Mouse (Mus musculus) midbrain, postnatal 0 days (tissue): Measurements from ENCODE around the gene Dusp12. TPM values are rescaled to one million over a fixed set of nuclear protein-coding genes. Genes with fewer than 3 reads are reported as not detected.

ENCODE experiments used
- ATAC-seq: fragments of 200-750 bp; cut with Nextera tagmentation; 2 replicates; pipeline ENCODE4 v1.8.0; 2017; ENCODE audit warnings: moderate number of reproducible peaks, mild to moderate bottlenecking, moderate TSS enrichment, moderate library complexity; ENCODE audit not compliant: low FRiP score
- DNase-seq: peaks from one replicate; pipeline ENCODE4 v3.0.0-alpha.2; 2015; ENCODE audit warnings: low spot score
- H3K27ac ChIP-seq: fragments of 300-500 bp; sonication (generic); 2 replicates; pipeline ENCODE4 v1.5.1; 2014; ENCODE audit warnings: low read depth, mild to moderate bottlenecking, low read length, mixed read lengths
- H3K27me3 ChIP-seq: fragments of 300-500 bp; sonication (generic); 2 replicates; pipeline ENCODE4 v1.6.1; 2014; ENCODE audit warnings: low read length, control low read depth, mixed read lengths; ENCODE audit not compliant: insufficient read depth
- H3K36me3 ChIP-seq: fragments of 300-500 bp; sonication (generic); 2 replicates; pipeline ENCODE4 v1.6.1; 2014; ENCODE audit warnings: low read length, control low read depth, mixed read lengths; ENCODE audit not compliant: insufficient read depth
- H3K4me1 ChIP-seq: fragments of 300-500 bp; sonication (generic); 2 replicates; pipeline ENCODE4 v1.6.1; 2014; ENCODE audit warnings: mild to moderate bottlenecking, control low read depth, antibody characterized with exemption, low read length, mixed read lengths; ENCODE audit not compliant: insufficient read depth
- H3K4me2 ChIP-seq: fragments of 300-500 bp; sonication (generic); 2 replicates; pipeline ENCODE4 v1.6.1; 2014; ENCODE audit warnings: low read depth, mild to moderate bottlenecking, low read length, mixed read lengths; ENCODE audit not compliant: poor library complexity, severe bottlenecking
- H3K4me3 ChIP-seq: fragments of 300-500 bp; sonication (generic); 2 replicates; pipeline ENCODE4 v1.5.1; 2014; ENCODE audit warnings: low read depth, mild to moderate bottlenecking, low read length, moderate library complexity
- H3K9ac ChIP-seq: fragments of 300-500 bp; sonication (generic); replicated peaks from 2 replicates; pipeline ENCODE4 v1.6.1; 2014; ENCODE audit warnings: mild to moderate bottlenecking, low read length, moderate library complexity, mixed read lengths; ENCODE audit not compliant: poor library complexity, severe bottlenecking
- H3K9me3 ChIP-seq: fragments of 300-500 bp; sonication (generic); 2 replicates; pipeline ENCODE4 v1.6.1; 2016; ENCODE audit warnings: low read length, control low read depth
- CTCF ChIP-seq: IDR thresholded peaks from 2 replicates; pipeline ENCODE4 v1.5.1; 2016; ENCODE audit warnings: antibody characterized with exemption, mild to moderate bottlenecking
- WGBS: fragments of 180-500 bp; shearing (Covaris S2); extraction: QIAGEN DNeasy Blood & Tissue Kit; methylation state at CpG from one replicate; pipeline ENCODE4 v1.1.7; 2014; 5-methylcytosine and 5-hydroxymethylcytosine counted together
- polyA plus RNA-seq: library from polyadenylated mRNA; unstranded; fragments of >200 nt; fragmentation: Nextera tagmentation; extraction: Ambion mirVana; gene quantifications from 2 replicates; pipeline ENCODE4 v1.2.1, GENCODE M21; 2015
- total RNA-seq: library from RNA; depleted of rRNA; stranded (reverse); fragments of >200 nt; gene quantifications from 2 replicates; pipeline ENCODE4 v1.2.3, GENCODE M21; 2014

The Dusp12 gene
- total and polyA plus RNA-seq, 2 experiments from 2014 or later, result 39.6 to 43.3 TPM

GRCm38 (mm10) chr1:170903485-170903884 lies 18.1 kb upstream of the Dusp12 start:
- no peak overlapping the region for H3K27ac ChIP-seq
- no peak for TF ChIP-seq CTCF
- peaks cover 14% of the 10 kb centered on the region for H3K27me3 ChIP-seq
- peaks cover 8% of the 10 kb centered on the region; the same call in 1 of the 2 replicates for H3K4me1 ChIP-seq
- no peak for DNase-seq
- H3K9me3 ChIP-seq, result no peaks in the 10 kb centered on the region
- no peak overlapping the region for H3K4me2 ChIP-seq
- no peaks in the 10 kb centered on the region for H3K36me3 ChIP-seq
- WGBS, result 74% methylated on average over 5 of the region's 5 CpGs
- no peak overlapping the region for H3K9ac ChIP-seq
- ATAC-seq, result no peak
- H3K4me3 ChIP-seq, result no peak overlapping the region

GRCm38 (mm10) chr1:170901536-170902238 lies 16.3 kb upstream of the Dusp12 start:
- peaks cover 7% of the 10 kb centered on the region; the same call in 1 of the 2 replicates for H3K27me3 ChIP-seq
- no peaks in the 10 kb centered on the region for H3K9me3 ChIP-seq
- peak; percentile 90 for TF ChIP-seq CTCF
- H3K4me2 ChIP-seq, result 0 out of 2 replicates have a peak overlapping the region, but pooled peaks have one; percentile 22
- DNase-seq (peak; percentile 90), ATAC-seq (peak; percentile 75; the same call in 1 of the 2 replicates)
- H3K27ac ChIP-seq, result no peak overlapping the region
- no peak overlapping the region for H3K4me3 ChIP-seq
- 27% methylated on average over 10 of the region's 10 CpGs for WGBS
- no peaks in the 10 kb centered on the region for H3K36me3 ChIP-seq
- no peak overlapping the region for H3K9ac ChIP-seq
- no peaks in the 10 kb centered on the region for H3K4me1 ChIP-seq

GRCm38 (mm10) chr1:170900799-170901467 lies 15.6 kb upstream of the Dusp12 start:
- WGBS, result 32% methylated on average over 10 of the region's 10 CpGs
- peak; percentile 74 for TF ChIP-seq CTCF
- peak; percentile 32; the same call in 1 of the 2 replicates for ATAC-seq
- Histone ChIP-seq H3K4me3 (no peak overlapping the region), H3K4me1 (no peaks in the 10 kb centered on the region), H3K36me3 (no peaks in the 10 kb centered on the region), H3K9me3 (no peaks in the 10 kb centered on the region), H3K27me3 (peaks cover 7% of the 10 kb centered on the region; the same call in 1 of the 2 replicates), H3K4me2 (peak overlapping the region; percentile 18; the same call in 1 of the 2 replicates), H3K9ac (no peak overlapping the region), H3K27ac (no peak overlapping the region)
- peak; percentile 84 for DNase-seq

GRCm38 (mm10) chr1:170898413-170899075 lies 13.2 kb upstream of the Dusp12 start:
- no peak overlapping the region for H3K27ac ChIP-seq
- 78% methylated on average over 16 of the region's 16 CpGs for WGBS
- no peaks in the 10 kb centered on the region for H3K4me1 ChIP-seq
- no peak overlapping the region for H3K9ac ChIP-seq
- TF ChIP-seq CTCF, result no peak
- ATAC-seq (no peak), DNase-seq (no peak)
- no peaks in the 10 kb centered on the region for H3K9me3 ChIP-seq
- H3K4me2 ChIP-seq, result no peak overlapping the region
- H3K4me3 ChIP-seq, result no peak overlapping the region
- H3K27me3 ChIP-seq, result no peaks in the 10 kb centered on the region
- H3K36me3 ChIP-seq, result no peaks in the 10 kb centered on the region

GRCm38 (mm10) chr1:170896651-170897281 lies 11.4 kb upstream of the Dusp12 start:
- no peaks in the 10 kb centered on the region for H3K9me3 ChIP-seq
- 86% methylated on average over 5 of the region's 5 CpGs for WGBS
- H3K4me1 ChIP-seq, result no peaks in the 10 kb centered on the region

More at GRCm38 (mm10) chr1:170896651-170897281, 11.4 kb upstream of the Dusp12 start:
- Histone ChIP-seq H3K36me3 (no peaks in the 10 kb centered on the region), H3K4me3 (no peak overlapping the region), H3K9ac (no peak overlapping the region), H3K27me3 (no peaks in the 10 kb centered on the region), H3K27ac (no peak overlapping the region), H3K4me2 (no peak overlapping the region)
- no peak for TF ChIP-seq CTCF
- ATAC-seq (no peak), DNase-seq (no peak)
